Mouse (Mus musculus) hematopoietic stem cell, adult 5-6 weeks (primary cell): ENCODE results near the gene Prkce. TPM values are rescaled to one million over a fixed set of nuclear protein-coding genes. Genes with fewer than 3 reads are reported as not detected.
A peak's percentile ranks its signal among the peaks of the same experiment; 100 is the strongest.

Experiments
- ATAC-seq, 2 experiments: fragments of 125-278 bp in 1 of 2; replicated peaks in 1 of 2; 2 replicates each; pipeline ENCODE4 v1.8.0; 2016 to 2017; ENCODE audit warnings: inconsistent platforms in 2 of 2, mild to moderate bottlenecking in 2 of 2, moderate number of reproducible peaks in 2 of 2, low read depth in 1 of 2, moderate TSS enrichment in 1 of 2; ENCODE audit not compliant: low FRiP score in 2 of 2, poor library complexity in 2 of 2, severe bottlenecking in 2 of 2, insufficient read depth in 1 of 2, low TSS enrichment in 1 of 2
- total RNA-seq: library from RNA; stranded (forward); fragments of 172-1452, 232-1000 nt; gene quantifications from 2 replicates; pipeline ENCODE4 v1.2.3, GENCODE M21; 2017

Gene Prkce
- total RNA-seq, 1 experiment from 2014 or later: 15.4 TPM

DNA sequence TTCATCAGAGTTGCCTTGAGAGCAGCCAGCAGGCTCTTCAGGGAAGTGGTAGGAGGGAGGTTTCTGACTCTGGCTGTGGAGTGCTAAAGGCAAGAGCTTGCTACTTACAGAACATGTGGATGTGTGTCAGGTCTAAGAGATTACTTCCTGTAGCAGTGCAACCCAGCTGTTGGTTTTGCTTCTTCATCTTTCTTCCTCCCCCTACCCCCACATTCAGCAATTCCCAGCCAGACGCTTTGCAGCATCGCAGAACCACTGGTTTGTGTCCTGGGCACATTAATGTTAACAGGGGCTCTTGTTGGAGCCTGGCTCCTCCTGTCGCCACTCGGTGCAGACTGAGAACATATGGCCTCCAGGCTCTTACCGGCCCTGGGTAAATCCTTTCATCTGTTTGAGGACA is 190.8 kb downstream of the Prkce start:
- ATAC-seq: peak; percentile 25 to 32; a peak in 1 of 4 replicates

DNA sequence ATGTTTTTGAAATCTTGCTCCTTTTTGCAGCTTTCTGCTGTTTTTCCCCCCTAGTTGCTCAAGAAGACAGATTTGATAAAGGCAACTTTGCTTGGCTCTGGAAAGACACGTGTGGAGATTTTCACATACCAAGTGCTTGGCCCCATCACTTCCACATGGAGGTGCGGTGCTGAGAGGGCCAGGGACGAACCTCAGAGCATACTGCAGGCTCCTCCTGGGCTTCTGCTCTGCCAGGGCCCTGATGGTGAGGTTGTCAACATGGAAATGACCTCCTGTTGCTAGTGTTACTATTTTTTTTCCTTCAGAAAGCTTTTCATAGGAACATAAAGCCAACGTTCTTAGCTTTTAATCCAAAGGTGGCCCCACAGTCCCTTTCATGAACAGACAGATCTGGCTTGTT is 191.3 kb downstream of the Prkce start:
- ATAC-seq: no peak

DNA sequence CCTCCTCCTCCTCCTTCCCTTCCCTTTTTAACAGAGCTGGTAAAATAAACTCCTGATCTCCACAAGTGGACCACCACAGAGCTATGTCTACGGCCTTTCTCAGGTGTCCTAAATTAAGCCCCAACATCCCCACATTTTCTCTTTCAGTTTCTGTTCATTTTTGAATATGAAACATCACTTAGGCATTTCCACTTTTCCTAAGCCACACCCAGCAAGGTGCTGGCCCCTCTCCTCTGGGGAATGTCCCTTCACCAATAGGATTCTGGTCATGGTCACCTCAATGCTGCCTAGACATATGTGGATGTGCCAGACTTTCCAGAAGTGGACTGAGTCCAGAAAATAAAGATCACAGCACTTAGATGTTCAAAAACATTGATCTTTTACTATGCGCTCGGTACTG is 193.3 kb downstream of the Prkce start:
- ATAC-seq: no peak

DNA sequence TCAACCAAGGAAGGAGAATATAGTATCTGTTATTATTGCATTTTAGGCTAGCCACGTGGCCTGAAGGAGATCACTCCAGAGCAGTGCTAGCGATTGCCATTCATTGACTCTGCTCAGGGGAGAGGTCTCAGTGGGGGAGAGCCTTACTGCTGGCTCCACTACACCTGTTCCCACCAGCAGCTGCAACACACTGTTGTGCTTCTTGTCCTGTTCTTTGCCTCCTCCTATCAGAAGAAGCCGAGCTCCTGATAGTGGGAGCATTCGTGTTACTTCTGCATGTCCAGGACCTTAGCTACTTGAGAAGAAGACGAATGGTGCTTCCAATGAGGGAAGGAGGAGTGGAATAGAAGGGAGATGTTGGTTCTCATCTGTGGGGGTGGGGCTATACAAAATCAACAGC is 195.8 kb downstream of the Prkce start:
- ATAC-seq: no peak

DNA sequence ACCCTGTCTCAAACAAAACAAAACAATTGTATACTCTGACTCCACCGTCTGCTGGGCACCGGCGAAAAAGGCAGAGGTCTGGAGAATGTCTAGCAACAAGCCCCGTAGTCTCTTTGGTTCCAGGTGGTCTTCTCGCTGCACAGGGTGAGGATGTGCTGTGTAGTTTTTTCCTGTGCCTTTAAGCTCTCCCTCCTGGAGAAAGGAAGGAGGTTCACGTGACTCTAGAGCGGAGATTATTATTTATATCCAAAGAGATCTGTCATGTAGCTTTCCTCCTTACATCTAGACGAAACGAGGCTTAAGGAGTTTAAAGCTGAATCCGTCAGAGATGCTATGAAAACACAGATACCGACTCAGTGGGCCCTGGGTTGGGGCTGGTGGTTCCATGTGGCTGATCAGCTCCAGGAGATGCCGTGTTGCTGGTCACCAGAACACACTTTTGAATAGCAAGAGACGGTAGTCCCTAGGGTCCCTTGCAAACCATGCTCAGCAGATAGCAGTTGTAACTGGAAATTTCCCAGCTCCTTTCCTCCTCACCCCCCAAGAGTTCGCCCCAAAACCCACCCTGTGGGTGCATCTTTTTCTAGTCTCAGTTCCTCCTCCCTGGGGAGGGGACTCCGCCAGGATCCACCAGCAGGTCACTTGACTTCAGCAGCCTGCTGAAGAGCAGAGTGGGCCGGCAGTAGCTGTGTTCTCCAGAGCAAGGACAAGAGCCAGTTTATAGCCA is 196.9 kb downstream of the Prkce start:
- no peak for ATAC-seq

DNA sequence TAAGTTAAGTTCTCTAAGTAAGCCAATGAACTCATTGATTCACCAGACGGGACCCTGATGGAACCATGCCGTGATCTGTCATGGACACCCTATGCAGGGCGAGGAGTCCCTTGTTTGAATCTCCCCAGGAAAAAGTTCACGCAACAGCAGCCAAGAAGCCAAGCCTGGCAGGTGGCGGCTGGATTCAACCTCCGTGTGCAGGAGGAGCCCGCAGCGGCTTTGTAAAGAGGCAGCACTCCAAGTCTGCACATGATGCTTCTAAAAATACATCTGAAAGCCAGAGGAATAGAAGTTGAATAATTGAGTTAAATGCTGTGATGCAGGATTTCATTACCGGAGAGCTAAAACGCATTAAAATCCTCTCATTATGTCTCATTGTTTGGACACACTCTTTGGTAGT is 199.3 kb downstream of the Prkce start:
- no peak for ATAC-seq

DNA sequence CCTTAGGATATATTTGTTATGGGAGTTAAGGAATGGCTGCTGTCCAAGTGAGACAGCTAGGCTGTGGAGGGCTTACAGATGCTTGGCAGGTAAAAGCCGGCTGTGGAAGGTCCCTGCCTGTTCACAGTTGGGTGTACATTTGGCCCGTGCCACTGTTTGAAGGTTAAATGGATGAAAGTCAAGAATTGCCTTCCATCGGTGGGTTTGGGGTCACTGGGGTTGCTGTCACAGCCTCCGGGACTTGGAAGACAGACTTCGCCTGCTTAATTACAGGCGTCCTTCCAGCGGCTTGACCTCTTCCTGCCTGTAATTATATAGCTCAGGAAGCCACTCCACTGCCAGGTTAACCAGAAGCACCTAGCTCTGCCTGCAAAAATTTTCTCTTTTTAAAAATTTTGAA is 200.1 kb downstream of the Prkce start:
- ATAC-seq: no peak

DNA sequence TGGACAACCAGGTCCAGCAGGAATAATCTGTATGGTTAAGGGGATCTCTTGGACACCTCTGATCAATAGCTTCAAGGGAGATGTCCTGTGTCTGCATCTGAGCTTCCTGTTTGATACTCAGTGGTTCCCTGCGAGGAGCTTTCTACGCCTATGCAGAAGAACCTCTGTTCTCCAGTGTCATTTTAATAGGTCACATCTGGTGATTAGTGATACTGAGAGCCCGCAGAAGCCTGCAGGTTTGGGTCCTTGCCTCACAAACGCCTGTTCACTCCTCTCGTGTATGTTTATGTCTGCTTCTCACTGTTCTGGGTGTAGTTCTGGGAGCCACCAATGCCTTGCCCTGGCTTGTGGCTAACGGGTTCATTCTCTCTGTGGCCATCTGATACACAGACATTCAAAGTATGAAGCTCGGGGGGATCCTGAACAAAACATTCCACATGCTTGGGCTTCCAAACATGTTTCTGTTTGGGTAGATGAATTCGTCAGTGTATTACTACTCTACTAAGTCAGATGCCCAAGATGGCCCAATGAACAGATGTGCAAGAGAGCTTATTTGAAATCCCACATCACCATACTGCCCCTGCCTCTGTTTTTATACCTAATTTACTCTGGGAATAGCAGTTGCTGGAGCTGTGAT is 202.6 kb downstream of the Prkce start:
- no peak for ATAC-seq

DNA sequence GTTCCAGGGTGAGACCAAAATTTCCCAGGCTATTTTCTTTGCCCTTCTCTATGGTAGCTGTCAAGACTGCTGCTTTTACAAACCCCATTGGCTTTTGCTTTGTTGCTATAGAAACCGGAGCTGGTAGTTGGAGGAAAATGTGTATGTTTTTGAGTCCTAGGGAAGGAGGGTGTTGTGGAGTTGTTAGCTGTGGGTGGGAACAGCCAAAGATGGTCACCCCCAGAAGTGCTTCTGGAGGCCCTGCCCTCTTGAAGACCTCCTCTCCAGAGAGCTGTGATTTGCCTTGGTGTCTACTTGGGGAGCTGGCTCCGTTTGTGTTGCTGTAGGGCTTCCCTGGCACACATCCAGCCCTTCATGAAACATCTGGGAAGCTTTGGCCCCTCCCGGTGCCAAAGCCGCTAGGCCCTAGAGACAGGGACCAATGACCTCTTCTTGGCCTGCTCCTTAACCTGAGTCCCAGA is 203.5 kb downstream of the Prkce start:
- ATAC-seq: no peak

DNA sequence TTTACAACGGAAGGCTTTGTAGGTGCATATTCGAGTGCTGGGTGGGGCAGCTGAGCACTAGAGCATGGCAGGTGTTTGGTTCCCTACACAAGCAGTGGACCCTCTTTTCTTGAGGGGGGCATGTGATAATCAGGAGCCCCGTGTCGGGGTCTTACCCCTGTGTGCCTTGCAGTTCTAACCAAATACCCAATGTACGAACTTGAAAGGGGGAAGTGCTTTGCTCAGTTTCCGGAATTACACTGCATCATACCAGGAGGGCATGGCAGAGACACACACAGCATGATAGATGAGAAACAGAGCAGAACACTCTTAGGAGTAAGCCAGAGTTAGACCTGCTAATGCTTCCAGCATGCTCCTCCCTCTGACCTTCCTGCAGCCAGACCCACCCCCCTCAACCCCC is 208.8 kb downstream of the Prkce start:
- ATAC-seq: peak; percentile 27 to 30; a peak in 2 of 4 replicates

DNA sequence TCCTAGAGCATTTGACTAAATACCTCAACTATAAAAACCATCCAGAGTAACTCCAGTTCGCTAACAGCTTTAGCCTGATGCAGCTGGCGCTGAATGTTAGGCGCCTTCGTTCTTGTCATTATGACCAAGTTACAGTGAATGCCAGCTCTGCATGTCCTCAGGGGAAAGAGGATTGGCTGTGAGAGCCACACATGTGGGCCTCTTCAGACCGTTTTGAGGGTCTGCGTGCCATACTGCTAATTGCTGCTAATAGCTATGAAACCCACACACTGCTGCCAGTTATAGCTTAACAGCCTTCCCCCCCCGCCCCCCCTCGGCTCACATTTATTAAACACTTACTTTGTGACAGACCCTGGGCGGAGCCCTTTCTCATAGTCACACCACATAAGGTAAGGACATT is 210.3 kb downstream of the Prkce start:
- ATAC-seq: no peak

DNA sequence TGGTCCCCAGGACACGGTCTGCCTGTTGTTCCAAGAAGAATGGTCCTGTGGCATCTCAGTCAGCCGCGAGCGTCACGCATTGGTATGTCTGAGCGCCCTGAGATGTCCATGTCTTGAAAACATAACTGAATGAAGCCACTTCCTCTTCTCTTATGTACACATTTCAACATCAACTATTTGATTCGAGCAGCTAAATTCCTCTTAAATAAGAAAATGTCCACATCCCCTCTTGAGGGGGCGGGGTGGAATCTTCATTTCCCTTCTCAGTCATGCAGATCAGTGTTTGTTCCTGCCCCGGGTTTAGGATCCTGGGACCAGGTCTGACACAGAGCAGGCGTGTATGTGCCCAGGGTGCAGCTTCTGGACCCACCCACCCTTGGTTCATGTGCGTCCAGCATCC is 211.0 kb downstream of the Prkce start:
- peak; percentile 25 to 47; a peak in 1 of 4 replicates for ATAC-seq

DNA sequence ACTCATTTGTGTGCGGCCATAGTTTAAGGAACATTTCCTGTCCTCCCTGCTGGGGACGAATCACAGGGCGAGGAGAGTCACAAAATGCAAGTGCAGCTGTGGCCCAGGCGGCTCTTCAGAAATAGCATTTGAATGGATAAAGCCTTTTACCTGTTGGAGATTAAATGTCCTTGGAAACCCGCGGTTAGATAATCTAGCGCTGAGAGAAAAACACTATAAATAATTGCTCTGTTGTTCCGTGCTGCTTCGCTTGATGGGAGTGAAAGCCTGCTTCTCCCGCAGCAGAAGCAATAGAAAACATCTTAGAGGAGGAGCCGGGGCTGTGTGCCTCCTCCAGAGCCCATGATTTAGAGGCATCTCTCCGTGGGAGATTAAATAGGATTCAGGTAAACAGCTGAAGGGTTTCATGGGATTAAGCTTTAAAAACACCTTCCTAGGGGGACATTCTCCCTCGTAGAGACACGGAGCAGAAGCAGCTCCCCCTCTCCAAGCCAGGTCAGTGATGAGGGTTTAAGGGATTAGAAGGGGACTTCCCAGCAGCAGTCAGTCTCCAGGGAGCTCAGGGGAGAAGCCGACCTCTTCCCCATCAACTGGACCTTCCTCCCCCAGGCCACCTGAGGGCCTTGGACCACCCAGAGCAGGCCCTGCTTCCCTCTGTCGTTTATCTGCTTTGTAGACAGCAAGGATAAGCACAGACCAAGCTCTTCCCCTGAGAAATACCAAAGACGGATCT is 212.0 kb downstream of the Prkce start:
- ATAC-seq: no peak

DNA sequence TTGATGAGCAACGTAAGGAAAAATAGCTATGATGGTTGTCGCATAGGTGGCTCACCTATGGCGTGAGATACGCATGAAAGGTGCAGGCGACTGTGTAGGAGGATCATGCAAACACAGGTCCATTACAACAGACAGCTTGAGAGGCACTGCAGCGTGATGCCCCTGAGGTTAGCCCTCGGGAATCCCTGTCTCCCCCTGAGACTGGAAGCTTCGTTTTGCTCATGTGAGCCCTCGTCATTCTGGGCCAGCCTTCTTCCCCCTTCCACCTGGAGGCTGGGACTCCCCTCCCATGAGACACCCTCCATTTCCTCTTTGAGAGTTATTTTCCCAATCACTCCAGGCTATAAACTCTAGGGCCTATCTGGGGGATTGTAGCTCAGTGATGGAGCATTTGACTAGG is 213.9 kb downstream of the Prkce start:
- ATAC-seq: no peak

DNA sequence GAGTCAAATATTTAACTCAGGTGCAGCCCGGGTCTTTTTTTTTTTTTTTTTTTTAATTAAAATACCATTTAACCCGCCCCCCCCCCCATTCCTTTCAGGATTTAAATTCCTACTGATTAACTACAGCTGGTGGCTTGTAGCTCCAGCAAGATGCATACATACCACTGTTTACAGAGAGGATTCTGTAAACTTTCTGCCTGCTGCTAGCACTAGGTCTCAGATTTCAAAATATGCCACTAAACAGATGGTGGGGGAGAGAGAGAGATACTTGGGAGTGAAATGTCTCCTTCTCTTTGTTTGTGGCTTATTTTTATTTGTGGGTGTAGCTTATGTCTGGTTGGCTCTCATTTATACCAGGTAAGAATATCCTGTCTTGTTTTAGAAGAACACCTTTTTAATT is 215.3 kb downstream of the Prkce start:
- no peak for ATAC-seq

DNA sequence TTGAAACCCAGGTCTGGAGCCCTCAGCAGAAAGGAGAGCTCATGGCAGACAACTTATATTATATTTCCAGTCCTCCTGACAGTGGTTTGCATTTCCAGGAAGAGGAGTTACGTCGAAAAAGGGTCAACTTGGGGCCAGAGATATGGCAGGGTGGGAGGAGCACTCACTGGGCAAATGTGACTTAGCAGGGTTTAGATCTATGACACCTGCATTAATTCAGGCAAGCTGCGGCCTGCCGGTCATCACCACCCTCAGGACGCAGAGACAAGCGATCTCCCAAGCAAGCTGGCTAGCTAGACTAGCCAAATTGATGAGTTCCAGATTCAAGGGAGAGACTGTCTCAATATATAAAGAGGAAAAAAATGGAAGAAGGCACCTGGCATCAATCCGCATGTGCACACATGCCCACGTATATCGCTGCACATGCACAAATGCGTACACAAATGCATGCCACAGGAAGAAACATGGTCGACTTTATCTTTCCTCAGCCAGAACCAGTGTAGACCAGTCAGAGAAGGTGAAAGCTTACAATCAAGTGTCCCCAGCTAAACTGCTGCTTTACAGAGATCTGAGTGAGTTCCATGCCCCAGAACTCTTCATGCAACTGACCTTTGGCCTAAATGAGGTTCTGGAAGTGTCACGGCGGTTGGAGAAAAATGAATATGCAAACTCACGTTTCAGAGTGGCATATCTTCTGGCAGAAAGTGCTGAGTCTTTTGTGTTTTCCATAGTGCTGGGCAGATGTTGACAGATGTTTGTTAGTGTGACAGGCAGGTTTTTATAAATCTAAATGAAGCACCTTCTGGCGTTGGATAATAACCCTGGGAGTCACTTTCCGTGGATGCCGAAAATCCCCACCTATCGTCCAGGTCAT is 216.4 kb downstream of the Prkce start:
- no peak for ATAC-seq

DNA sequence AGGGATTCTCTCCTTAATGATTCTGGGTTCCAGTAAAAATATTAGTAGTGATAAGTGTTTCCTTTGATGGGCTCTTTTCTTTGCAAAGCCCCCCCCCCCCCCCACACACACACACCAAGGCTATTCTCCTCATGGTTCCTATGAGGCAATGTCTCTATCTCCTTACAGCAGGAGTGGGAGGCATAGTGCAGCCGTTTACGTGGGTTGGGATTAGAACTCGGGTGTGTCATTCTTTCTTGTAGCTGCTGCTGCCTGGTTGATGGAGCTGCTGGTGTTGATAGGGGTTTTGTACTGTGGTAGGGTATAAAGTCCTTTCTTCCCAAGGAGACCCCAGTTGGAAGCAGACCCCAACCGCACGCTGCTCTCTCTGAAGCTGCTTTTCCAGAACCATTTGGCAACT is 224.9 kb downstream of the Prkce start:
- ATAC-seq: no peak

DNA sequence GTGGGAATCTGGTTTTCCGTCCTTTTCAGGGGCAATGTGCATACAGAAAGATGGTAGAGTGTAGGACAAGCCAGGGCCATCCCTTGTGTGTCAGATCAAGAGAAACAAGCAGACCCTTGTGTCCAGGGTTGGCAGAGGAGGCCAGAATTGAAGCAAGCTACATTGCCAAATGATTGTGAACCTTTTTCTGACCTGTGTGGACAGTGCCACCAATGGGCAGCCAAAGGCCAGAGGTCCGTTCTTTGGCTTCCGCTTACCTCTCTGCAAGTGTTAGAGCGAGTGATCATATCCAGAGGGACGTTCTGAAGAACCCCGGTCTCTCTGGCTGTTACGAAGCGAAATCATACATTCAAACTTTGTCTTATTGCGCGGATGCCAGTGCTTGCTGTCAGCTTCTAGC is 225.6 kb downstream of the Prkce start:
- ATAC-seq: no peak
